9 mouse cellular contexts compared by ENCODE assay signal in genomic region chr19:45537505-45537904, GRCm38 (mm10). TPM values are rescaled to one million over a fixed set of nuclear protein-coding genes. Genes with fewer than 3 reads are reported as not detected.
DNase-seq lines count a peak whose midpoint lies in the region; ATAC-seq and TF ChIP-seq lines count a peak whose summit lies in the region.
"Had no signal": no experiment of that assay in that cellular context is flagged by ENCODE, and none has a peak within 500 bp of the region (broad histone marks: within the 10 kb centered on the region; RNA-seq: fewer than 3 reads in every experiment).

No protein-coding gene starts in this region.

- H3K27me3 ChIP-seq in hindbrain, embryonic 11.5 days (ENCODE audit: control insufficient read depth, insufficient read depth, low read length): peaks cover 26% of the 10 kb centered on the region
- H3K27me3 ChIP-seq in hindbrain, embryonic 16.5 days (replicated peaks; ENCODE audit: control insufficient read depth, insufficient read depth, low read length): peaks cover 3% of the 10 kb centered on the region; the same call in 1 of the 2 replicates
- H3K27me3 ChIP-seq in limb, embryonic 14.5 days (ENCODE audit: control insufficient read depth, insufficient read depth, low read length): peaks cover 14% of the 10 kb centered on the region
- H3K27me3 ChIP-seq in spleen, adult 2 months (ENCODE audit: control insufficient read depth, insufficient read depth, low read length): peaks cover 1% of the 10 kb centered on the region; the same call in 1 of the 2 replicates

- peak; percentile 63 for TF ChIP-seq CTCF in cortical plate, adult 2 months (IDR thresholded peaks at IDR 0.05; ENCODE audit: extremely low read depth, insufficient read depth, low read length)
- peak; percentile 64; the same call in 1 of the 2 replicates for TF ChIP-seq CTCF in spleen, adult 2 months (IDR thresholded peaks at IDR 0.05; ENCODE audit: extremely low read depth, insufficient read depth, insufficient read length, insufficient replicate concordance)

- H3K27ac ChIP-seq in hindbrain, embryonic 11.5 days (ENCODE audit: low read depth, low read length): no peak overlapping the region
- H3K27ac ChIP-seq in hindbrain, embryonic 16.5 days (ENCODE audit: low read depth, low read length): no peak overlapping the region
- H3K27ac ChIP-seq in cortical plate, adult 2 months (ENCODE audit: insufficient read depth, low read length): no peak overlapping the region
- H3K27ac ChIP-seq in limb, embryonic 14.5 days (replicated peaks; ENCODE audit: low read depth, low read length): no peak overlapping the region
- H3K27ac ChIP-seq in spleen, adult 2 months (ENCODE audit: insufficient read depth, low read length): no peak overlapping the region

- H3K36me3 ChIP-seq in hindbrain, embryonic 11.5 days (ENCODE audit: control insufficient read depth, insufficient read depth, low read length): no peaks in the 10 kb centered on the region
- H3K36me3 ChIP-seq in hindbrain, embryonic 16.5 days (ENCODE audit: control insufficient read depth, insufficient read depth, low read length): no peaks in the 10 kb centered on the region
- no peaks in the 10 kb centered on the region for H3K36me3 ChIP-seq in limb, embryonic 14.5 days (ENCODE audit: control insufficient read depth, insufficient read depth, low read length)
- H3K36me3 ChIP-seq in spleen, adult 2 months (ENCODE audit: control insufficient read depth, insufficient read depth, low read length): no peaks in the 10 kb centered on the region

- 45% methylated on average over 1 of the region's 1 CpGs for WGBS in hindbrain, embryonic 11.5 days
- 67% methylated on average over 1 of the region's 1 CpGs for WGBS in hindbrain, embryonic 16.5 days
- WGBS in limb, embryonic 14.5 days: 62% methylated on average over 1 of the region's 1 CpGs
- 67% methylated on average over 1 of the region's 1 CpGs for WGBS in spleen, adult 2 months

- ATAC-seq in hindbrain, embryonic 11.5 days (ENCODE audit: low FRiP score): no peak
- ATAC-seq in hindbrain, embryonic 16.5 days: no peak
- ATAC-seq in limb, embryonic 14.5 days (ENCODE audit: low FRiP score, low read depth): no peak

- H3K4me2 ChIP-seq in hindbrain, embryonic 11.5 days (replicated peaks; ENCODE audit: low read depth, low read length): no peak overlapping the region
- H3K4me2 ChIP-seq in hindbrain, embryonic 16.5 days (ENCODE audit: low read length): no peak overlapping the region
- H3K4me2 ChIP-seq in limb, embryonic 14.5 days (replicated peaks; ENCODE audit: low read depth, low read length, severe bottlenecking): no peak overlapping the region

- TF ChIP-seq POLR2A in cortical plate, adult 2 months (IDR thresholded peaks at IDR 0.05; ENCODE audit: extremely low read depth, insufficient read depth, low read length): no peak
- TF ChIP-seq POLR2A in limb, embryonic 14.5 days (IDR thresholded peaks at IDR 0.05; ENCODE audit: borderline replicate concordance, extremely low read depth, insufficient read depth, insufficient read length): no peak
- TF ChIP-seq POLR2A in spleen, adult 2 months (IDR thresholded peaks at IDR 0.05; ENCODE audit: low read depth, low read length): no peak

- H3K9me3 ChIP-seq in hindbrain, embryonic 11.5 days (ENCODE audit: control insufficient read depth, low read length): no peaks in the 10 kb centered on the region
- no peaks in the 10 kb centered on the region for H3K9me3 ChIP-seq in hindbrain, embryonic 16.5 days (ENCODE audit: control insufficient read depth, low read length)
- no peaks in the 10 kb centered on the region for H3K9me3 ChIP-seq in limb, embryonic 14.5 days (ENCODE audit: control insufficient read depth, low read length)

- DNase-seq in hindbrain, embryonic 11.5 days (ENCODE audit: low spot score): peak; percentile 47
- peak; percentile 80 for DNase-seq in CD4-positive, CD25-positive, alpha-beta regulatory T cell, adult 2 months (ENCODE audit: low read depth, low spot score)
- peak; percentile 37 for DNase-seq in T-cell, adult 2 months (ENCODE audit: low spot score)
- DNase-seq in limb, embryonic 14.5 days (ENCODE audit: low spot score): peak; percentile 55
- peak in 1 of 2 experiments; percentile 68 for DNase-seq in spleen, adult 2 months (ENCODE audit: low read depth in 1 of 2, low spot score in 2 of 2)
- DNase-seq in layer of hippocampus, postnatal 36 days: no peak

- no peak overlapping the region for H3K9ac ChIP-seq in hindbrain, embryonic 11.5 days (ENCODE audit: low read depth, low read length)
- no peak overlapping the region for H3K9ac ChIP-seq in hindbrain, embryonic 16.5 days (ENCODE audit: low read depth, low read length)
- H3K9ac ChIP-seq in limb, embryonic 14.5 days (ENCODE audit: low read depth, low read length, severe bottlenecking): no peak overlapping the region

- peaks cover 4% of the 10 kb centered on the region for H3K4me1 ChIP-seq in hindbrain, embryonic 11.5 days (replicated peaks; ENCODE audit: control insufficient read depth, insufficient read depth, low read length)
- peaks cover 19% of the 10 kb centered on the region for H3K4me1 ChIP-seq in hindbrain, embryonic 16.5 days (ENCODE audit: control insufficient read depth, insufficient read depth, low read depth, low read length)
- H3K4me1 ChIP-seq in cortical plate, adult 2 months (ENCODE audit: control insufficient read depth, insufficient read depth, low read length): no peaks in the 10 kb centered on the region
- H3K4me1 ChIP-seq in limb, embryonic 14.5 days (ENCODE audit: control insufficient read depth, insufficient read depth, low read length): 0 out of 2 replicates have a peak, but pooled peaks cover 6% of the 10 kb centered on the region
- 0 out of 2 replicates have a peak, but pooled peaks cover 4% of the 10 kb centered on the region for H3K4me1 ChIP-seq in spleen, adult 2 months (ENCODE audit: control insufficient read depth, insufficient read depth, insufficient read length)

- no peak overlapping the region for H3K4me3 ChIP-seq in hindbrain, embryonic 11.5 days (ENCODE audit: low read depth, low read length)
- no peak overlapping the region for H3K4me3 ChIP-seq in hindbrain, embryonic 16.5 days (ENCODE audit: low read length)
- no peak overlapping the region for H3K4me3 ChIP-seq in cortical plate, adult 2 months (ENCODE audit: insufficient read depth, low read length)
- no peak overlapping the region for H3K4me3 ChIP-seq in limb, embryonic 14.5 days (replicated peaks; ENCODE audit: low read length)
- H3K4me3 ChIP-seq in spleen, adult 2 months (ENCODE audit: extremely low read depth, insufficient read depth, insufficient read length): no peak overlapping the region
- H3K4me3 ChIP-seq: erythroblast, embryonic 14.5 days had no signal

RNA-seq across cellular contexts. Expression of gene Poll, which starts 22.8 kb away (rescaled TPM):
- polyA plus RNA-seq in hindbrain, embryonic 11.5 days (2014; fragmentation: Nextera tagmentation; extraction: Ambion mirVana): 14.1 and 16.4 TPM in 2 replicates
- 11.1 and 14.6 TPM in 2 replicates for polyA plus RNA-seq in hindbrain, embryonic 16.5 days (2015; fragmentation: Nextera tagmentation; extraction: Ambion mirVana)
- polyA plus RNA-seq in cortical plate, adult 2 months (2012; rRNA removed): 10.8 and 11.4 TPM in 2 replicates
- polyA plus RNA-seq in limb, embryonic 14.5 days (2012; rRNA removed): 12.5 and 14.5 TPM in 2 replicates
- 12.3 and 14.0 TPM in 2 replicates for polyA plus RNA-seq in limb, embryonic 14.5 days (2014; fragmentation: Nextera tagmentation; extraction: Ambion mirVana)
- 9.0 and 10.7 TPM in 2 replicates for polyA plus RNA-seq in spleen, adult 2 months (2012; rRNA removed)
- total RNA-seq in layer of hippocampus, postnatal 36 days (2021): 1 to 10 TPM; 8.5 to 9.3 TPM

RNA-seq across cellular contexts. Expression of gene Gm17018, which starts 22.9 kb away (rescaled TPM):
- 62.7 and 63.4 TPM in 2 replicates for polyA plus RNA-seq in hindbrain, embryonic 11.5 days (2014; fragmentation: Nextera tagmentation; extraction: Ambion mirVana)
- polyA plus RNA-seq in hindbrain, embryonic 16.5 days (2015; fragmentation: Nextera tagmentation; extraction: Ambion mirVana): 77.0 and 85.7 TPM in 2 replicates
- polyA plus RNA-seq in cortical plate, adult 2 months (2012; rRNA removed): 54.5 and 56.5 TPM in 2 replicates
- polyA plus RNA-seq in limb, embryonic 14.5 days (2012; rRNA removed): 12.1 and 15.9 TPM in 2 replicates
- 39.6 and 41.2 TPM in 2 replicates for polyA plus RNA-seq in limb, embryonic 14.5 days (2014; fragmentation: Nextera tagmentation; extraction: Ambion mirVana)
- 2.3 and 5.5 TPM in 2 replicates for polyA plus RNA-seq in spleen, adult 2 months (2012; rRNA removed)
- 10 to 100 TPM; 52.5 to 66.0 TPM for total RNA-seq in layer of hippocampus, postnatal 36 days (2021)

Comparison
In these comparisons a context has a peak if more than half of its experiments do, and no peak if none do; other contexts are left out.
1. DNase-seq: peak in hindbrain, embryonic 11.5 days (single experiment), CD4-positive, CD25-positive, alpha-beta regulatory T cell, adult 2 months (single experiment), T-cell, adult 2 months (single experiment) and limb, embryonic 14.5 days (single experiment); none in layer of hippocampus, postnatal 36 days (0 of 2).